Mouse (Mus musculus): ENCODE data around the gene 0610040J01Rik.

0610040J01Rik gene

GRCm38 (mm10) chr5:63906149-63907093 is 94.3 kb downstream of the 0610040J01Rik start:
- peak; percentile 62 to 86 for DNase-seq

- no peak for DNase-seq
Observed at GRCm38 (mm10) chr5:63907513-63907912, 95.3 kb downstream of the 0610040J01Rik start.

DNA sequence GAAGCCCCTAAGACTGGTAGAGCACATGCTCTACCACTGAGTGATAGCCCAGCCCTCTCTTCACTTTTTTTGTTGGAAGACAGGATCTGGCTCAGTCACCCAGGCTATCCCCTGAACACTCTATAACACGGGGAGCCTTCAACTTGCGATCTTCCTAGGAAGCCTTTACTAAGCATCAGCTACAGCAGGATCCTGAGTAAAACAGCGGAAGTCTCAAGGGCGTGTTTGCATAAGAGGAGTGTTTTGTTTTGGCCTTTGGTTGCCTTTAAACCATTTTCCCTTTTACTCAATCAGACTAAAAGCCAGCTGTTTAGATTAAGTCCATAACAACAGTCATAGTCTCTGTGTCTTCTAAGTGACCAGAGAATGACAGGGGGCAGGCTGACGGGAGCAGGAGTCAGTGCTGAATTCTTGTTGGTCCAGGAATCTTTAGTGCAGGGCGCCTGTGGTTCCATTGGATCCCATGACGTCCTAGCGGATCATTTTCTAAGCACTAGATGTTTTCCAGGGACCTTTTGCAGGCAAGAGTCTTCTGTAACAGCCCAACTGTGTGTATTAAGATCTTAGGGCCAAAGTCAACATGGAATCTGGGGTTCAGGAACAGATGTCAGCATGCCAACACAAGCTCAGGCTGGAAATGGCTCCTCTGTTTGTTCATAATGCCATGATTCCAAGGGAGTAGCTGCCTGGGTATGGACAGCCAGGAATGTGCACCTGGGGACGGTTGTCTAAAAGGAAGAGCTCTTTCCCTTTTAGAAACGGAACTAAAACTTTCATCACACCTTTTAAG is 98.2 kb downstream of the 0610040J01Rik start:
- DNase-seq = no peak

GRCm38 (mm10) chr5:63914896-63915295 is 102.7 kb downstream of the 0610040J01Rik start:
- DNase-seq = no peak

DNA sequence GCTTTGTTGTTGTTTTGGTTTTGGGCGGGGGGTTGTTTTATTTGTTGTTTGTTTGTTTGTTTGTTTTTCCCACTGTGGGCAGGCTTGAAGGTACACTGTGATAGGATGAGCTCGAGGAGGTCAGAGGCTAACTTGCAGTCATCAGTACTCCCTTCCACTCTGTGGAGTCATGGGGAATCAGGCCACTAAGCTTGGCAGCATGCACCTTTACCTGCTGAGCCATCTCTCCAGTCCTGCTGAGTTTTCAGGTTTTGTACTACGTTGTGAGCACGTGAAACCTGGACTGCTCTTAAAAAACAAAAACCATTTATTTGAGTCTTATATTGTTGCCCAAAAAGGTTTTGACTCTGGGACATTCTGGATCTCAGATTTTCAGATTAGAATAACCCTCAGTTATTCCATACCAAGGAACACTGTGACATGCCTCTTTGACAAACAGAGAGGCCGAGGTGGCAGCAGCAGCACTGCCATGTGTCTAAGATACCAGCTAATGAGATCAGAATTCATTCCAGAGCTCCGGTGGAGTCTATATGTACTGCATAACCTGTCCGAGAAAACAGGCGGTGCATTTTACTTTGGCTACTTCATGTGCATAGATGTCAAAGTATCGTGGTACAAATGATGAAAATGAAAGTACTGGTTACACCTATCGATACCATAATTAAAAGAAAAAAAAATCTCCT is 104.4 kb downstream of the 0610040J01Rik start:
- DNase-seq = no peak

DNA sequence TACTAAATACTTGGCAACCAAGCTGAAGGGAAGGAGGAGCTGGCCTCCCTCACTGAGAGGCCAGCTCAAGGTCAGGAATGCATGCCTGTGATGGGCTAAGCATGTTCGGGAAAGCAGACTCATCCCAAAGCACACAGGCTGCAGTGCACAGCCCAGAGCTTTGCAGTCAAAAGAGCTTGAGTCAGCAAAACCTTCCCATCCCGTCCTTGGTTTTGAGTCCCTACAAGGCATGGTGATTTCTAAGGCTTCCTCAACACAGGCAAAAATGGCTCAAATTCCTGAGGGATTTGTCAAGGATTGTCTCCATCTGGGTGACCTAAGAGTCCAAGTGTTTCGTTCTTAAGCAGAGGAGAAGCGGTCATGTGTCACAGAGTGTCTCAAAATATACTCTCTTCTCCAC is 106.0 kb downstream of the 0610040J01Rik start:
- DNase-seq = no peak

DNA sequence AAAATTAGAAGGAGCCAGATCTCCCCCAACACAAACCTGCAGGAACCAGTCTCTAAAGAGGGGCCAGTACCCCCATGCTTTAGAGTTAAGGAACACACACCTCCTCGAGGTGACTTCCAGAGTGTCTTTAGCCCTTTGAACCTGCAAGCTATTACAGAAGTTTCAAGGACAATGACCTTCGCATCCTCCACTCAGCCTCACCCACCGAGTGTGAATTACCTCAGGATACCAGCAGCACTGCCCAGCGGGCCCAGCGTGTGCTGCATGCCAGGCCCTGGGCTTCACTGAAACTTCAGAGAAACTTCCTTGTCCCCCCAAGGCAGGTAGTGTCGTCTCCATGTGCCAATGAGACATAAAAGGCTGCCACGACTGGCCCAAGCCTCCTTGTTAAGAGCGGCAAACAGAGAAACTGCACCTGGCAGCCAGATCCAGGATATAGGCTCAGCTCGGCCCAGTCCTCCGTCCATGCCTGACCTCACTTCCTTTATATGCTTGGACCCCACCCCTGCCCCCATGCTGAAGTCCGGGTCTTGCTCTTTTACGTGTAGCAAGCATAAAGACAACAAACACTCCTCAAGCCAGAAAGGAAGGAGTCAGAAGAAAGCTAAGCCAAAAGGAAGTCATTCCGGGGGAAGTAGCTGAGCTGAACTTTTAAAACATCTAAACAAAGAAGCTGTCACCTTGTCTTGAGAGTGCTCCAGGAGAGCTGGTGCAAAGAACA is 111.3 kb downstream of the 0610040J01Rik start:
- DNase-seq = peak in 1 of 2 experiments; percentile 24

GRCm38 (mm10) chr5:63925035-63925628 is 113.0 kb downstream of the 0610040J01Rik start:
- no peak for DNase-seq

DNA sequence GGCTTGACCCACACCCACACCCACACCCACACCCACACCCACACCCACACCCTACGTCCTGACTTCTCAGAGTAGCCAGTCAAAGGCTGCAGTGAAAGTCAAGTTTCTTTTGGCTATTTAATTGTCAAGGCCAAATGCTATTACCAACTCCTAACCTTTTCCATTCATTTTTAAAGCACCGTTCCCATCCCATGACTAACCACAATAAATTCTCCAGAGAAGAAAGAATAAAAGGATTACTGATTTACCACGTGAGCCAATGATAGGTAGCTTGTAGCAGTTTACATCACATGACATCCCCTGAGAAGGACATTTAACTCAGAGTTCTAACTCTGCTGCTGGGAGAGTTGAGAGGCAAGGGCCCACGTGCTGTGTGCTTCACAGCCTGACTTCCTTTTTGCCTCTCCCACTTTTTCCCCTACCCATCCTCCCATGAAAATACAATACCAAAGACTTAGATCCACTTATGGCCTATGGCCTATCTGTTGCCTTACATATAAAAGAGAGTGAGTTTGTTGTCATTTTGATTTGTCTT is 118.7 kb downstream of the 0610040J01Rik start:
- DNase-seq = no peak

- no peak for DNase-seq
Observed at GRCm38 (mm10) chr5:63932829-63933228, 120.7 kb downstream of the 0610040J01Rik start.

DNA sequence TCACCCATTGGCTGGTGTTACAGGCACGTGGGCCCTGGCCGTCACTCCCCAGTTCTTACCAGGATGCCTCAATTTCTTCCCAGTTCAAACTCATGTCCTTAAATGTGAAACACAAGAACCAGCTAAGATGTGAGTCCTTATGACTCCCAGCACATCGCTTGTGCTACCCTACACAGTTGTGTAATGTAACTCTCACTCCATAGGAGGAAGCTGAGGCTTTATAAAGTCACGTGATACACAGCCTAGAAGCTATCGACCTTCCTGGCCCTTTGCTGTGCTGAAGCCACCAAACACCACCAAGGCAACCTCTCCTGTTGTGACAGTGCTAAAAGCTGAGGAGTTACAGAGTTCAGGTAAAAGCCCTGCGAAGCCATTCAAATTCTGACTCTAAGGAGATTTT is 123.4 kb downstream of the 0610040J01Rik start:
- no peak for DNase-seq

GRCm38 (mm10) chr5:63936740-63937139 is 124.6 kb downstream of the 0610040J01Rik start:
- peak; percentile 37 to 53 for DNase-seq

GRCm38 (mm10) chr5:63938575-63938974 is 126.4 kb downstream of the 0610040J01Rik start:
- no peak for DNase-seq

DNA sequence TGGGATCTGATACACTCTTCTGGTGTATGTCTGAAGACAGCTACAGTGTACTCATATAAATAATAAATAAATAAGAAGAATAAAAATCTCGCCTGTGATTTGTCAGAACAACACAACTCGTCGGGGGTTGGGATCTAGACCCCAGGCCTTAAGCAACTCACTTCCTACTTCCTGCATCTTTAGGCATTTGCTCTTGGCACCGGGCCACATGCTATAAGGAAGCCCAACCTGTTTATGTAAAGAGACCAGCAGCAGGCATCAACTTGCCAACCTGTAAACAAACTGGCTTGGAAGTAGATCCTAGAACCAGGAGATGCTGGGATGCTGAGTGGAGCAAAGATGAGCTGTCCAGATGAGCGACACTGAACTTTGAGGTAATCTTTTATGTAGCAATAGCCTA is 129.7 kb downstream of the 0610040J01Rik start:
- DNase-seq = no peak

DNA sequence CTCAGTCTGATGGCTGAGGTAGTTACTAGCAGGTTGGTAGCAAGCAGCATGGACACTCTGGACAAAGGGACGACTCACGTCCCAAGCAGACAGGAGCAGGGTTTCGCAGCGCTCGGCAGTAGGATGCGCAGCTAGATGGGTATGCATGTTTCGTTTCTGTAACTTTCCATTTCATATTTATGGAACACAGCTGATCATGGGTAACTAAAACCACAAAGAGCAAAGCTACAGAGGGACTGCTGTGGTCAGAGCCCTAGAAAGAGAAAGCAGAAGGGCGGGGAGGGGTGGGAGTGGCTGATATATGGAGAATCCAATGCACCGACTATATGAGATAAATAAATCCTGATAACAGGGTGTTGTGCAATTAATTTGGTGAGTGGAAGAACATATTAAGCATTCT is 131.1 kb downstream of the 0610040J01Rik start:
- DNase-seq = no peak

GRCm38 (mm10) chr5:63947526-63947925 is 135.4 kb downstream of the 0610040J01Rik start:
- no peak for DNase-seq

- DNase-seq = peak; percentile 66 to 74
Observed at GRCm38 (mm10) chr5:63949195-63949594, 137.0 kb downstream of the 0610040J01Rik start.
